Mouse (Mus musculus) liver, adult 2 months (tissue): ENCODE data around the gene Lpgat1. TPM values are rescaled to one million over a fixed set of nuclear protein-coding genes. Genes with fewer than 3 reads are reported as not detected.

Source experiments
- DNase-seq: peaks from one replicate; pipeline ENCODE4 v3.0.0-alpha.2; 2011; ENCODE audit warnings: low read depth, low spot score; ENCODE audit errors: extremely low read depth
- H3K27ac ChIP-seq: fragments of 200-500 bp; replicated peaks from 2 replicates; pipeline ENCODE4 v1.5.1; 2012; ENCODE audit warnings: low read depth, mild to moderate bottlenecking, control low read depth, inconsistent platforms, low read length; ENCODE audit not compliant: insufficient read depth
- H3K27me3 ChIP-seq: fragments of 200-500 bp; 2 replicates; pipeline ENCODE4 v1.6.1; 2012; ENCODE audit warnings: mild to moderate bottlenecking, moderate library complexity, low read length, inconsistent platforms; ENCODE audit not compliant: control insufficient read depth, insufficient read depth
- H3K36me3 ChIP-seq: fragments of 200-500 bp; 2 replicates; pipeline ENCODE4 v1.6.1; 2012; ENCODE audit warnings: low read length, inconsistent platforms; ENCODE audit not compliant: control insufficient read depth, insufficient read depth
- H3K4me1 ChIP-seq: fragments of 200-500 bp; 2 replicates; pipeline ENCODE4 v1.6.1; 2011; ENCODE audit warnings: low read length; ENCODE audit not compliant: control insufficient read depth, insufficient read depth
- H3K4me3 ChIP-seq: fragments of 200-500 bp; 2 replicates; pipeline ENCODE4 v1.5.1; 2011; ENCODE audit warnings: low read depth, mild to moderate bottlenecking, control low read depth, low read length, moderate library complexity; ENCODE audit not compliant: insufficient read depth
- H3K79me2 ChIP-seq: fragments of 200-500 bp; 2 replicates; pipeline ENCODE4 v1.6.1; 2012; ENCODE audit warnings: inconsistent platforms, mild to moderate bottlenecking, low read length, moderate library complexity; ENCODE audit not compliant: control insufficient read depth, insufficient read depth
- H3K9ac ChIP-seq: fragments of 200-500 bp; 2 replicates; pipeline ENCODE4 v1.6.1; 2012; ENCODE audit warnings: low read depth, mild to moderate bottlenecking, control low read depth, inconsistent platforms, low read length
- CTCF ChIP-seq: fragments of 200-500 bp; IDR thresholded peaks from 2 replicates; pipeline ENCODE4 v1.5.1; 2011; ENCODE audit warnings: low read depth, low read length, control low read depth
- POLR2A ChIP-seq: fragments of 200-500 bp; IDR thresholded peaks from 2 replicates; pipeline ENCODE4 v1.6.1; 2011; ENCODE audit warnings: low read length, control low read depth; ENCODE audit not compliant: insufficient read depth; ENCODE audit errors: extremely low read depth
- WGBS: fragments of 180-500 bp; shearing (Covaris S2); methylation state at CpG from one replicate; pipeline ENCODE4 v1.1.7; 2018; 5-methylcytosine and 5-hydroxymethylcytosine counted together
- polyA plus RNA-seq: library from polyadenylated mRNA; depleted of rRNA; stranded (reverse); fragments of >200 nt; gene quantifications from 2 replicates; pipeline ENCODE4 v1.2.3, GENCODE M21; 2012; rRNA removed
- total RNA-seq: library from RNA; depleted of rRNA; stranded (reverse); fragments of >200 nt; gene quantifications from 2 replicates; pipeline ENCODE4 v1.2.3, GENCODE M21; 2014; rRNA removed

Gene Lpgat1
- total and polyA plus RNA-seq, 2 experiments, result 19.8 to 82.1 TPM

DNA sequence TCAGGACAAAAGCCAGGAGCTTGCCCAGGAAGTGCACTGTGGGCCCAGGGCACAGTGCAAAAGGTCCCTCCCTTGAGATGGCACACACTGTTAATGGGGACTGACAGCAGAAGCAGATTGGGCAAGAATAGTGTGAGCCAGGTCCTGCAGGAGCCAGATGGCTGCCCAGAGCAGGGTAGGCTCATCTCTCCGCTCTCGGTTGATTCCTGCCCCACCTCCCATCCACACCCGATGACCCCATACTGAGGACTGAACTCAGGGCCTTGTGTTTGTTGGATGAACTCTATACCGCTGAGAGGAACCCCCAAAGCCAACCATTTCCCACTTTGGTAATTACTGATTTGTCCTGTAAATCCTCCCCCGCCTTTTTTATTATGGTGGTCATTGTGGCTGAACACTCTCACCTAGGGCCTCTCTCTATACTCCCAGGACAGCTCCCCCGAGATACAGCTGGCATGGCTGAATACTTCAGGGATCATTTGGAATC, 100.6 kb downstream of the Lpgat1 start:
- Histone ChIP-seq H3K79me2 (no peaks in the 10 kb centered on the region), H3K4me1 (peaks cover 2% of the 10 kb centered on the region; the same call in 1 of the 2 replicates), H3K27me3 (no peaks in the 10 kb centered on the region), H3K36me3 (no peaks in the 10 kb centered on the region), H3K27ac (no peak overlapping the region), H3K9ac (no peak overlapping the region), H3K4me3 (no peak overlapping the region)
- DNase-seq, result no peak
- WGBS, result 51% methylated on average over 6 of the region's 6 CpGs
- no peak for TF ChIP-seq CTCF
- no peak for TF ChIP-seq POLR2A

DNA sequence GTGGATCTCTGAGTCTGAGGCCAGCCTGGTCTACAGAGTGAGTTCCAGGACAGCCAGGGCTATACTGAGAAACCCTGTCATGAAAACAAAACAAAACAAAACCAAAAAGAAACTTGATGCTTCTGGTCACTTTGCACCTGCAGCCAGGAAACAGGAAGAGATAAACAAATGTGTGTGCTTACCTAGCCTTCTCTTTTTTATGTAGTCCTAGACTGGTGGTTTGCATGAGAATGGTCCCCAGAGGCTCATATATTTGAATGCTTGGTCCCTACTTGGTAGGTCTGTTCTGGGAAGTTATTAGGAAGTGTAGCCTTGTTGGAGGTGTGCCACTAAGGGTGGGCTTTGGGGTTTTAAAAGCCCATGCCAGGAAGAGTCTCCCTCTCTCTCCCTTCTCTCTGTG, 101.4 kb downstream of the Lpgat1 start:
- H3K36me3 ChIP-seq, result no peaks in the 10 kb centered on the region
- TF ChIP-seq POLR2A, result no peak
- TF ChIP-seq CTCF, result no peak
- H3K4me1 ChIP-seq, result peaks cover 2% of the 10 kb centered on the region; the same call in 1 of the 2 replicates
- no peaks in the 10 kb centered on the region for H3K79me2 ChIP-seq
- H3K27me3 ChIP-seq, result no peaks in the 10 kb centered on the region
- no peak overlapping the region for H3K9ac ChIP-seq
- H3K27ac ChIP-seq, result no peak overlapping the region
- no peak overlapping the region for H3K4me3 ChIP-seq
- no peak for DNase-seq

DNA sequence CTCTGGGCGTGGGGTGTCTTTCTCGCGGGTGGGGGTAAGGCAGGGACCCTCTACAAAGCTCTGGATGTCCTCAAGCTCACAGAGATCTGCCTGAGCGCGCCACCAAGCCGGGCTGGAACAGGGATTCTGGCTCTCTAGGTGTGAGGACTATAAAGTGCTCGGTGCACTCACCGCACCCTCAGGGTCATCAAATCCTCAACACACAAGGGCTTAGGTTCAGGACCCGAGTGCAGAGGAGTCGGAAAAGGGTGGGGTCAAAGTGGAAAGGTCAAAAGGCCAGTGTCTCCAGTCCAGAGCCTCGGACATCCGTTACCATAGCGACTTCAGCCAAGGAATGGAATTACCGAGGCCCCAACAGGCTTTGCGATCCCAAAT, 103.3 kb downstream of the Lpgat1 start:
- Histone ChIP-seq H3K79me2 (no peaks in the 10 kb centered on the region), H3K27ac (no peak overlapping the region), H3K9ac (no peak overlapping the region), H3K36me3 (no peaks in the 10 kb centered on the region), H3K4me3 (peak overlapping the region; percentile 59), H3K4me1 (peaks cover 2% of the 10 kb centered on the region; the same call in 1 of the 2 replicates), H3K27me3 (no peaks in the 10 kb centered on the region)
- DNase-seq, result no peak
- TF ChIP-seq CTCF, result no peak
- TF ChIP-seq POLR2A, result no peak
- 7% methylated on average over 15 of the region's 15 CpGs for WGBS

DNA sequence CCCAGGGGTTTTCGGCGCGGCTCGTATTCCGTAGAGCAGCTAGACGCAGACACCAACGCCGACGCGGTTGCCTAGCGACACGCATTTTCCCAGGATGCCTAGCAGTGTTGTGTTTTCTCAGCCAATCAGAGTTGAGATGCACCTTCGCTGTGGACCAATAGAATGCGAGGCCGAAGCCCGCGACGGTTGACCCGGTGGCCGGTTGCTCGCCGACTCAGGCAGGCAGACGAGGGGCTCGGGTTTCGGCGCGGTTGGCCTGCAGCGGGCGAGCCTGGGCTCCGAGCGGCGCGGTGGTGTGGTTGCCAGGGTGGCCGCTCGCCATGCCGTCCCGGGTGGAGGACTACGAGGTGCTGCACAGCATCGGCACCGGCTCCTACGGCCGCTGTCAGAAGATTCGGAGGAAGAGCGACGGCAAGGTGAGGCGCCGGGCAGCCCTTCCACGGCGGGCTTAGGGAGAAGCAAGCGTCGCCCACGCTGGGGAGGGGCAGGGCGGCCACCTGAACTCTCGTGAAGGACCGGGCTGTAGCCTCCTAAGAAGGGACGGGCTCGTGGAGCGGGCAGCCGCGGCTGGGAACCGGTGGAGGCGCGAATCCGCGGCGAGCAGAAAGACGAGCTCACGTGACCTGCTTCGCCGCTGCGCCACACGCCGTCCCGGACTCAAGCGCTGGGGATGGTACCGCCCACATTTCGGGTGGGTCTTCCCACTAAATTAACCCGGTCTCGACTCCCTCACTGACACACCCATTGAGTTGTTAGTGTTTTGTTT, 103.9 kb downstream of the Lpgat1 start, which contains the start of gene Nek2:
Gene Nek2 (plus strand): TSS at position 119 of the 766 bp plus-strand sequence.
- peak within 1 kb of the TSS; percentile 59 for H3K4me3 ChIP-seq
- no peaks in the 10 kb centered on the region for H3K27me3 ChIP-seq
- H3K4me1 ChIP-seq, result peaks cover 2% of the 10 kb centered on the region; the same call in 1 of the 2 replicates
- H3K79me2 ChIP-seq, result no peaks in the 10 kb centered on the region
- peak; percentile 88 for DNase-seq
- under 1% methylated on average over 79 of the region's 79 CpGs for WGBS
- peak within 1 kb of the TSS; percentile 61 for H3K9ac ChIP-seq
- peak within 1 kb of the TSS; percentile 37 for H3K27ac ChIP-seq
- TF ChIP-seq POLR2A (no peak), CTCF (no peak)
- no peaks in the 10 kb centered on the region for H3K36me3 ChIP-seq

DNA sequence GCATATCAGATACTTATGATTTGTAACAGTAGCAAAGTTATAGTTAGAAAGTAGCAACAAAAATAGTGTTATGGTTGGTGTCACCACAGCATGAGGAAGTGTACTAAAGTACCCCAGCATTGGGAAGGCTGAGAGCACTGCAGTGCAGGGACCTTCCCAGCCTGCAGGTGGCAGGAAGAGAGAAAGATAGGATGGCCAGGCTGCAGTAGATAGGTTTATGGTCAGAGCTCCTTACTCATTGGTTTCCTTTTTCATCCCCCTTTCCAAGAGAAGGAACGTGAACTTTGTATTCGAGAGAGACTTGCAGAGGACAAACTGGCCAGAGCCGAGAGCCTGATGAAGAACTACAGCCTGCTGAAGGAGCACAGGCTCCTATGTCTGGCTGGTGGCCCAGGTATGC, 111.5 kb downstream of the Lpgat1 start:
- Histone ChIP-seq H3K36me3 (no peaks in the 10 kb centered on the region), H3K27ac (no peak overlapping the region), H3K4me1 (no peaks in the 10 kb centered on the region), H3K79me2 (no peaks in the 10 kb centered on the region), H3K27me3 (no peaks in the 10 kb centered on the region), H3K9ac (no peak overlapping the region), H3K4me3 (no peak overlapping the region)
- no peak for DNase-seq
- 84% methylated on average over 3 of the region's 3 CpGs for WGBS
- TF ChIP-seq POLR2A (no peak), CTCF (peak; percentile 47)

DNA sequence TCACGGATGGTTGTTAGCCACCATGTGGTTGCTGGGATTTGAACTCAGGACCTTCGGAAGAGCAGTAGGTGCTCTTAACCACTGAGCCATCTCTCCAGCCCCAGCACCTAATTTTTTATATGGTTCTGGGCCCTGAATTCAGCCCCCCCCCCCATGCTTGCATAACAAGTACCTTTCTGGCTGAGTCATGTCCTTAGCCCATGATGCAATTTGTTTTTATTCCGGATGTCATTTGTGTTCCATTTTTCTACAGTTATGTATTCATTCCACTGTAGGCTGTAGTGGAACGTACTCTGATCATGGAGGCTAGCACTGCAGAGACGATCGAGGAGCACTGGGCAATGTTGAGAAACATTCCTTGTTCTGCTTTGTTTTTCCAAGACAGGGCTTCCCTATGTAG, 115.8 kb downstream of the Lpgat1 start:
- no peaks in the 10 kb centered on the region for H3K79me2 ChIP-seq
- peaks cover 3% of the 10 kb centered on the region; the same call in 1 of the 2 replicates for H3K4me1 ChIP-seq
- no peak overlapping the region for H3K27ac ChIP-seq
- no peak for DNase-seq
- no peak overlapping the region for H3K9ac ChIP-seq
- H3K4me3 ChIP-seq, result no peak overlapping the region
- WGBS, result 84% methylated on average over 6 of the region's 6 CpGs
- H3K36me3 ChIP-seq, result no peaks in the 10 kb centered on the region
- TF ChIP-seq CTCF, result no peak
- no peak for TF ChIP-seq POLR2A
- H3K27me3 ChIP-seq, result no peaks in the 10 kb centered on the region

Other genes starting within 250 kb of the Lpgat1 start
- gene Dtl, start 142.3 kb upstream of the Lpgat1 start, total RNA-seq, result 0.28 and 0.74 TPM in 2 replicates
- 0.07 TPM in 2 replicates for gene Dtl, start 142.3 kb upstream of the Lpgat1 start, polyA plus RNA-seq
- gene Ints7, start 142.2 kb upstream of the Lpgat1 start, total RNA-seq, result 10.9 and 11.7 TPM in 2 replicates
- 9.4 and 9.5 TPM in 2 replicates for gene Ints7, start 142.2 kb upstream of the Lpgat1 start, polyA plus RNA-seq
- gene Nek2, start 103.6 kb downstream of the Lpgat1 start, total RNA-seq, result 0.46 and 2.8 TPM in 2 replicates
- 0.28 and 0.45 TPM in 2 replicates for gene Nek2, start 103.6 kb downstream of the Lpgat1 start, polyA plus RNA-seq
- 22.6 and 24.4 TPM in 2 replicates for gene Slc30a1, start 188.9 kb downstream of the Lpgat1 start, total RNA-seq
- 11.3 and 13.6 TPM in 2 replicates for gene Slc30a1, start 188.9 kb downstream of the Lpgat1 start, polyA plus RNA-seq